Mouse (Mus musculus): ENCODE measurements at regions not wholly inside any gene's neighbourhood (a gene's known extent, or its start where the extent isn't known, plus 50 kb on each side); places are given as distances from the start of the nearest gene placed in this dataset.

DNA sequence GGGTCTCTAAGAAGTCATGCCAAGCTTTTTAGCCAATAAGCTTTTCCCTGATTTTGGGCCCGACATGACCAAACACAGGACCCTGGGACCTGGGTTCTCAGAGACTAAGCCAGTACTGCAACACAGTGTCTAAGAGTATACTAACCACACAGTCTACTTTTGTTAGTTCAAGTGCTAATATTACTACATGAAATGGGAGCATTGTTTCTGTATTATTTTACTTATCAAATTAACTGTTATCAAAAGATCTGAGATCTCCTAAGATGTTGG, 120.7 kb upstream of the BC052040 start:
- TF ChIP-seq CTCF (IDR thresholded peaks at IDR 0.05; ENCODE audit: insufficient read depth, low read depth, low read length) (no peak), POLR2A (IDR thresholded peaks at IDR 0.05; ENCODE audit: insufficient read depth, low read depth, low read length) (no peak)
